Mouse (Mus musculus) embryonic fibroblast, embryonic 13.5 days (primary cell): ENCODE measurements at regions not wholly inside any gene's neighbourhood (a gene's known extent, or its start where the extent isn't known, plus 50 kb on each side); places are given as distances from the start of the nearest gene placed in this dataset.

Experiments used
- H3K27ac ChIP-seq: 2 replicates; pipeline ENCODE4 v1.5.1; 2012; ENCODE audit warnings: low read length, control low read depth, inconsistent platforms; ENCODE audit not compliant: insufficient read depth
- H3K4me1 ChIP-seq: 2 replicates; pipeline ENCODE4 v1.6.1; 2011; ENCODE audit warnings: low read length; ENCODE audit not compliant: control insufficient read depth, insufficient read depth
- H3K4me3 ChIP-seq: 2 replicates; pipeline ENCODE4 v1.5.1; 2011; ENCODE audit warnings: mild to moderate bottlenecking, control low read depth, low read length; ENCODE audit not compliant: insufficient read depth
- CTCF ChIP-seq: IDR thresholded peaks from 2 replicates; pipeline ENCODE4 v1.5.1; 2011; ENCODE audit warnings: mild to moderate bottlenecking, control low read depth, low read length, moderate library complexity, borderline replicate concordance; ENCODE audit not compliant: insufficient read depth
- POLR2A ChIP-seq: IDR thresholded peaks from 2 replicates; pipeline ENCODE4 v1.6.1; 2011; ENCODE audit warnings: low read depth, mild to moderate bottlenecking, control low read depth, low read length, moderate library complexity

DNA sequence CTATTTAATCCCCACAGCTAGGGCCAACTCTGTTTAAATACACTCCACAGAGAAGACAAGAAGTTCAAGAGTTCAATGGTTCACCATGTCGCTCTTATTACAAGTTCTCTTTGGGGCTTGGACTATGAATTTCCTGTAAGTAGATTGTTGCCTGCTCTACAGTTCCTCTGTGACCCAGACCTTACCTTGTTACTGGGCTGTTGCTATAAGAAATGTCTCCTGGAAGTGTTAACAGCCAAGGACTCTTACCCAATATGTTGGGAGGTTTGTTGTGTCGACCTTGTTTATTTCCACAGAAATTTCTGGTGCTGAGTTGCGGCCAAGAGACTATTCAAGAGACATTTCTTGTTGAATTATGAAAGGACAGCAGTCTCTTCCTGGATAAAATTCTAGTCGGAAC is 78.3 kb upstream of the Thbs1 start:
- Histone ChIP-seq H3K4me3 (no peak overlapping the region), H3K27ac (no peak overlapping the region), H3K4me1 (0 out of 2 replicates have a peak, but pooled peaks cover 6% of the 10 kb centered on the region)
- TF ChIP-seq CTCF (no peak), POLR2A (no peak)

GRCm38 (mm10) chr2:118034026-118034425 is 77.7 kb upstream of the Thbs1 start:
- no peak for TF ChIP-seq POLR2A
- no peak for TF ChIP-seq CTCF
- Histone ChIP-seq H3K4me3 (no peak overlapping the region), H3K27ac (no peak overlapping the region), H3K4me1 (0 out of 2 replicates have a peak, but pooled peaks cover 6% of the 10 kb centered on the region)

DNA sequence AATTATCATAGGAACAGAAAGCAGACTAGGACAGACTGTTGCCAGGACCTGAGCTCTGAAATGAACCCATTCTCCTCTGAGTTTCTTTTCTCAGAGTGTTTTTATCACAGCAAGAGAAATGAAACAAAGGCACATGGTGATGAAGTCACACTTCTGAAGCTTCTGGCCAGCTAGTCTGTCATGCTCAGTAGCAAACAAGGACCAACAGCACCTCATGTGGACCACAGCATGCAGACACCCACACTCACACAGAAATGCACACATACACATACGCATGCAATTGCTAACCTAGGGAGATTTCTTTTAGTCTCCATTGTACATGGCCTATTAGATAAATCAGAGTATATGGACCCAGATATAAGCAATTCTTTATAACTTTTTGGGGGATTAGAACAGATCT is 76.3 kb upstream of the Thbs1 start:
- Histone ChIP-seq H3K4me3 (no peak overlapping the region), H3K4me1 (0 out of 2 replicates have a peak, but pooled peaks cover 3% of the 10 kb centered on the region), H3K27ac (no peak overlapping the region)
- TF ChIP-seq POLR2A (no peak), CTCF (no peak)

GRCm38 (mm10) chr2:118038859-118039818 is 72.5 kb upstream of the Thbs1 start:
- H3K27ac ChIP-seq: peak overlapping the region; percentile 95

GRCm38 (mm10) chr2:118039819-118040206 is 71.9 kb upstream of the Thbs1 start:
- Histone ChIP-seq H3K4me1 (0 out of 2 replicates have a peak, but pooled peaks cover 5% of the 10 kb centered on the region), H3K27ac (peak overlapping the region; percentile 95), H3K4me3 (no peak overlapping the region)
- no peak for TF ChIP-seq POLR2A
- TF ChIP-seq CTCF: no peak

More at GRCm38 (mm10) chr2:118038859-118039818, 72.5 kb upstream of the Thbs1 start:
- TF ChIP-seq CTCF: no peak
- no peak for TF ChIP-seq POLR2A
- H3K4me3 ChIP-seq: no peak overlapping the region
- H3K4me1 ChIP-seq: 0 out of 2 replicates have a peak, but pooled peaks cover 3% of the 10 kb centered on the region

GRCm38 (mm10) chr2:118042380-118043055 is 69.2 kb upstream of the Thbs1 start:
- Histone ChIP-seq H3K27ac (peak overlapping the region; percentile 56), H3K4me3 (no peak overlapping the region), H3K4me1 (peaks cover 3% of the 10 kb centered on the region; the same call in 1 of the 2 replicates)
- TF ChIP-seq POLR2A (no peak), CTCF (no peak)

- TF ChIP-seq POLR2A (no peak), CTCF (no peak)
- Histone ChIP-seq H3K27ac (peak overlapping the region; percentile 91), H3K4me3 (no peak overlapping the region), H3K4me1 (peaks cover 3% of the 10 kb centered on the region; the same call in 1 of the 2 replicates)
Measured at GRCm38 (mm10) chr2:118044666-118045065, 67.0 kb upstream of the Thbs1 start.

GRCm38 (mm10) chr2:118050326-118050725 is 61.4 kb upstream of the Thbs1 start:
- TF ChIP-seq CTCF: no peak
- no peak for TF ChIP-seq POLR2A
- no peaks in the 10 kb centered on the region; the same call in 1 of the 2 replicates for H3K4me1 ChIP-seq
- no peak overlapping the region for H3K4me3 ChIP-seq
- peak overlapping the region; percentile 90 for H3K27ac ChIP-seq

- no peaks in the 10 kb centered on the region for H3K4me1 ChIP-seq
- H3K4me3 ChIP-seq: no peak overlapping the region
- TF ChIP-seq CTCF (no peak), POLR2A (no peak)
- H3K27ac ChIP-seq: no peak overlapping the region
Measured at GRCm38 (mm10) chr2:118051610-118052009, 60.1 kb upstream of the Thbs1 start.
